Comparison of ENCODE assay signal across 32 mouse cellular contexts in the genomic region with DNA sequence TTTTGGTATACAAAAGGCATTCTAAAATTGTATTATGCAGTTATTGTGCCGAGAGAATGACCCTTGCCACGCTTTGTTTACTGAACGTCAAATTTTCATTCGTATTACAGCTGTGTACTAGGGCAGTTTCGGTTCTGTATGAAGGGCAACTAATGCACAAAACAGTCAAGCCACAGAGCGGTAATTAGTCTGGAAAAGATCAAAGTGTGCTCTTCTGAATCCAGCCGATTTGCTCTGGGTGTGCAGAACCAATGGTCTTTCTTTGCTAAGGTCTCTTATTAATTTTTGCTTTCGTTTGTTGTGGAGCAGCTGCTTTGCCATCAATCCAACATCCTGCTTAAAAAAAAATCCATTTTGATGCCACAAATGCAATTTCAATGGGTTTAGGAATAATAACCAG.
DNase-seq lines count a peak whose midpoint lies in the region; ATAC-seq and TF ChIP-seq lines count a peak whose summit lies in the region.
"Had no signal": no experiment of that assay in that cellular context is flagged by ENCODE, and none has a peak within 500 bp of the region (broad histone marks: within the 10 kb centered on the region; RNA-seq: fewer than 3 reads in every experiment).

No protein-coding gene starts in this region.

- intact Hi-C loops in gastrocnemius, adult 2 months (cut with DNase I), result no loop called here
- intact Hi-C loops in heart, postnatal 10 days (cut with DNase I), result no loop called here

- no peak overlapping the region for H3K9ac ChIP-seq in midbrain, embryonic 14.5 days (replicated peaks; ENCODE audit: low read length)
- no peak overlapping the region for H3K9ac ChIP-seq in midbrain, postnatal 0 days (replicated peaks; ENCODE audit: low read length, poor library complexity, severe bottlenecking)
- H3K9ac ChIP-seq: embryonic facial prominence, embryonic 12.5 days; hindbrain, embryonic 13.5 days; kidney, embryonic 15.5 days; liver, embryonic 14.5 days; neural tube, embryonic 12.5 days; stomach, embryonic 15.5 days had no signal

- H3K36me3 ChIP-seq in midbrain, embryonic 14.5 days (ENCODE audit: control insufficient read depth, insufficient read depth, low read length), result no peaks in the 10 kb centered on the region
- H3K36me3 ChIP-seq in midbrain, postnatal 0 days (ENCODE audit: insufficient read depth, low read length), result no peaks in the 10 kb centered on the region
- H3K36me3 ChIP-seq: embryonic facial prominence, embryonic 12.5 days; hindbrain, embryonic 13.5 days; kidney, embryonic 15.5 days; neural tube, embryonic 12.5 days; stomach, embryonic 15.5 days had no signal

- H3K4me3 ChIP-seq in gastrocnemius, adult 2 months, result 0 out of 2 replicates have a peak overlapping the region, but pooled peaks have one; percentile 4
- no peak overlapping the region for H3K4me3 ChIP-seq in midbrain, embryonic 14.5 days (replicated peaks; ENCODE audit: low read depth, low read length)
- no peak overlapping the region for H3K4me3 ChIP-seq in midbrain, postnatal 0 days (ENCODE audit: low read depth, low read length)
- H3K4me3 ChIP-seq: embryonic facial prominence, embryonic 12.5 days; hindbrain, embryonic 13.5 days; kidney, embryonic 15.5 days; neural tube, embryonic 12.5 days; stomach, embryonic 15.5 days had no signal

- 37% methylated on average over 8 of the region's 8 CpGs for WGBS in midbrain, embryonic 14.5 days
- 32% methylated on average over 8 of the region's 8 CpGs for WGBS in midbrain, postnatal 0 days

- no peaks in the 10 kb centered on the region for H3K9me3 ChIP-seq in midbrain, embryonic 14.5 days (ENCODE audit: control insufficient read depth, low read length)
- no peaks in the 10 kb centered on the region for H3K9me3 ChIP-seq in midbrain, postnatal 0 days (ENCODE audit: low read length)
- H3K9me3 ChIP-seq: embryonic facial prominence, embryonic 12.5 days; hindbrain, embryonic 13.5 days; kidney, embryonic 15.5 days; neural tube, embryonic 12.5 days; stomach, embryonic 15.5 days had no signal

- no peaks in the 10 kb centered on the region for H3K27me3 ChIP-seq in midbrain, embryonic 14.5 days (ENCODE audit: control insufficient read depth, insufficient read depth, low read length)
- no peaks in the 10 kb centered on the region for H3K27me3 ChIP-seq in midbrain, postnatal 0 days (ENCODE audit: insufficient read depth, low read length)
- H3K27me3 ChIP-seq: embryonic facial prominence, embryonic 12.5 days; hindbrain, embryonic 13.5 days; kidney, embryonic 15.5 days; neural tube, embryonic 12.5 days; stomach, embryonic 15.5 days had no signal

- no peak overlapping the region for H3K4me2 ChIP-seq in midbrain, embryonic 14.5 days (ENCODE audit: low read length)
- H3K4me2 ChIP-seq in midbrain, postnatal 0 days (ENCODE audit: low read depth, low read length, poor library complexity, severe bottlenecking), result no peak overlapping the region
- H3K4me2 ChIP-seq: embryonic facial prominence, embryonic 12.5 days; heart, embryonic 11.5 days; hindbrain, embryonic 13.5 days; kidney, embryonic 15.5 days; neural tube, embryonic 12.5 days; stomach, embryonic 15.5 days had no signal

- TF ChIP-seq CTCF in gastrocnemius, adult 2 months (IDR thresholded peaks at IDR 0.05), result no peak
- TF ChIP-seq CTCF in midbrain, postnatal 0 days (IDR thresholded peaks at IDR 0.05), result no peak
- TF ChIP-seq CTCF in brain, embryonic 14.5 days (IDR thresholded peaks at IDR 0.05; ENCODE audit: borderline replicate concordance, extremely low read depth, insufficient read depth, insufficient read length), result no peak

- DNase-seq in gastrocnemius, adult 2 months, result no peak
- DNase-seq in gastrocnemius, postnatal 4 days (ENCODE audit: low spot score in 2 of 2), result no peak
- DNase-seq in midbrain, embryonic 14.5 days, result peak; percentile 41
- no peak for DNase-seq in midbrain, postnatal 0 days (ENCODE audit: low spot score)
- peak; percentile 59 for DNase-seq in brain, embryonic 14.5 days (ENCODE audit: low read depth)
- DNase-seq in retina, postnatal 1 day, result peak; percentile 20
- DNase-seq in layer of hippocampus, postnatal 10 days (ENCODE audit: low spot score in 2 of 2), result no peak
- no peak for DNase-seq in heart, postnatal 10 days
- DNase-seq: adrenal gland, postnatal 10 days; cerebellum, adult 11 months; cerebellum, adult 9-10 months; embryo, embryonic 11 days; gastrocnemius, postnatal 25 days; heart, adult 18-20 months; heart, postnatal 4 days; kidney, adult 18-20 months; kidney, postnatal 25 days; liver; lung, adult 2 months; lung, postnatal 10 days; right cerebral cortex, postnatal 14 days; thymus, adult 18-20 months; thymus, postnatal 25 days had no signal

- TF ChIP-seq POLR2A in brain, embryonic 14.5 days (IDR thresholded peaks at IDR 0.05; ENCODE audit: borderline replicate concordance, extremely low read depth, insufficient read depth, insufficient read length, poor library complexity, severe bottlenecking), result no peak

- no peak overlapping the region for H3K27ac ChIP-seq in gastrocnemius, adult 2 months
- H3K27ac ChIP-seq in midbrain, embryonic 14.5 days (replicated peaks; ENCODE audit: low read depth, low read length), result no peak overlapping the region
- no peak overlapping the region for H3K27ac ChIP-seq in midbrain, postnatal 0 days (ENCODE audit: low read depth, low read length)
- H3K27ac ChIP-seq: embryonic facial prominence, embryonic 12.5 days; hindbrain, embryonic 13.5 days; kidney, embryonic 15.5 days; liver, embryonic 14.5 days; macrophage; neural tube, embryonic 12.5 days; stomach, embryonic 15.5 days had no signal

- no peak; the same call in 1 of the 2 replicates for ATAC-seq in midbrain, embryonic 14.5 days (ENCODE audit: low FRiP score, low TSS enrichment)
- ATAC-seq in midbrain, postnatal 0 days (ENCODE audit: low FRiP score), result no peak
- ATAC-seq: CD4-positive, CD25-positive, alpha-beta regulatory T cell, adult 4 months had no signal

- H3K4me1 ChIP-seq in midbrain, embryonic 14.5 days (ENCODE audit: control insufficient read depth, insufficient read depth, low read length), result no peaks in the 10 kb centered on the region
- no peaks in the 10 kb centered on the region for H3K4me1 ChIP-seq in midbrain, postnatal 0 days (ENCODE audit: insufficient read depth, low read length)
- H3K4me1 ChIP-seq: embryonic facial prominence, embryonic 12.5 days; hindbrain, embryonic 13.5 days; kidney, embryonic 15.5 days; neural tube, embryonic 12.5 days; stomach, embryonic 15.5 days had no signal

Comparison
In these comparisons a context has a peak if more than half of its experiments do, and no peak if none do; other contexts are left out.
1. DNase-seq: peak in midbrain, embryonic 14.5 days (single experiment), brain, embryonic 14.5 days (single experiment) and retina, postnatal 1 day (single experiment); none in gastrocnemius, adult 2 months (single experiment), gastrocnemius, postnatal 4 days (0 of 2), midbrain, postnatal 0 days (single experiment), layer of hippocampus, postnatal 10 days (0 of 2) and heart, postnatal 10 days (0 of 2).